In the genomic region with DNA sequence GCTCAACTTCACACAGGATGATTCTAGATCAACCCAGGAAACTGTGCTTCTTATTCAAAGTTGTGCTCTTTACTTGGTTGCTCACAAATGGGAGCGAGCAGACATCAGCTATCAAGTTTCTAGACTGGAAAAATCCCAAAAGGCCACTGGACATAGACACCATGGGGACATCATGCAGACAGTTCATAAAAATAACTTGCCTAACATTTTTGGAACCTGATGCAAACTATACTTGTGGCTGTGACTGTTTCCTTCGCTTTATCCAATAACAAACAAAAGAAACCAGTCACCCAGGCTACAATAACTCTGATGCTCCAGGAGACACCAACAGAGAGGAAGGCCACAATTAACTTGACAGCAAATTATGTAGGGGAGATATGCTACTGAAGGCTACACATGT, we compare ENCODE assay signal across 26 mouse cellular contexts. TPM values are rescaled to one million over a fixed set of nuclear protein-coding genes. Genes with fewer than 3 reads are reported as not detected.
DNase-seq lines count a peak whose midpoint lies in the region; ATAC-seq and TF ChIP-seq lines count a peak whose summit lies in the region.
"Had no signal": no experiment of that assay in that cellular context is flagged by ENCODE, and none has a peak within 500 bp of the region (broad histone marks: within the 10 kb centered on the region; RNA-seq: fewer than 3 reads in every experiment).

No protein-coding gene starts in this region.

- peaks cover 13% of the 10 kb centered on the region for H3K4me1 ChIP-seq in lung, embryonic 16.5 days (replicated peaks; ENCODE audit: control insufficient read depth, insufficient read depth, low read length)
- peaks cover 4% of the 10 kb centered on the region; the same call in 1 of the 2 replicates for H3K4me1 ChIP-seq in lung, adult 2 months (ENCODE audit: control insufficient read depth, insufficient read depth, low read length)

- peak overlapping the region; percentile 85 for H3K27ac ChIP-seq in gastrocnemius, adult 2 months
- H3K27ac ChIP-seq in lung, embryonic 16.5 days (ENCODE audit: low read length): peak overlapping the region; percentile 40; the same call in 1 of the 2 replicates
- H3K27ac ChIP-seq: embryonic facial prominence, embryonic 13.5 days; embryonic facial prominence, embryonic 15.5 days; forebrain, embryonic 10.5 days; forebrain, embryonic 12.5 days had no signal

- no peak for ATAC-seq in lung, embryonic 16.5 days (ENCODE audit: low read depth)
- ATAC-seq: activated CD4-positive, CD25-positive, alpha-beta regulatory T cell, adult 4 months; forebrain, embryonic 14.5 days; forebrain, embryonic 16.5 days; Patski had no signal

- no peak overlapping the region for H3K4me3 ChIP-seq in gastrocnemius, adult 2 months
- no peak overlapping the region for H3K4me3 ChIP-seq in lung, embryonic 16.5 days (ENCODE audit: low read length)
- no peak overlapping the region for H3K4me3 ChIP-seq in lung, adult 2 months (replicated peaks; ENCODE audit: extremely low read depth, low read depth, low read length)
- H3K4me3 ChIP-seq: embryonic facial prominence, embryonic 13.5 days; embryonic facial prominence, embryonic 15.5 days; erythroblast, embryonic 14.5 days; forebrain, embryonic 10.5 days; forebrain, embryonic 12.5 days had no signal

- peak; percentile 22 for DNase-seq in gastrocnemius, adult 2 months
- no peak for DNase-seq in gastrocnemius, postnatal 36 days
- DNase-seq in lung, postnatal 4 days: no peak
- peak; percentile 54 for DNase-seq in lung, postnatal 10 days
- DNase-seq in lung, adult 2 months: no peak
- peak; percentile 69 for DNase-seq in skeletal muscle tissue, adult 2 months (ENCODE audit: low read depth, low spot score)
- DNase-seq in cerebellum, postnatal 25 days: no peak
- DNase-seq: adrenal gland, adult 8-10 months; adrenal gland, postnatal 14 days; adrenal gland, postnatal 36 days; cerebellum, adult 11-12 months; cerebellum, adult 2 months; cerebellum, adult 9-10 months; cerebellum, postnatal 10 days; cerebellum, postnatal 36 days; embryo, embryonic 11 days had no signal

- TF ChIP-seq POLR2A in lung, adult 2 months (IDR thresholded peaks at IDR 0.05; ENCODE audit: borderline replicate concordance, extremely low read depth, low read depth, low read length): no peak

- no peaks in the 10 kb centered on the region for H3K9me3 ChIP-seq in lung, embryonic 16.5 days (ENCODE audit: control insufficient read depth, low read length)
- H3K9me3 ChIP-seq: embryonic facial prominence, embryonic 13.5 days; embryonic facial prominence, embryonic 15.5 days; forebrain, embryonic 10.5 days; forebrain, embryonic 12.5 days had no signal

- TF ChIP-seq CTCF in gastrocnemius, adult 2 months (IDR thresholded peaks at IDR 0.05): no peak
- TF ChIP-seq CTCF in lung, adult 2 months (IDR thresholded peaks at IDR 0.05; ENCODE audit: insufficient read depth, low read length): no peak

- H3K36me3 ChIP-seq in lung, embryonic 16.5 days (ENCODE audit: control insufficient read depth, insufficient read depth, low read length): no peaks in the 10 kb centered on the region
- H3K36me3 ChIP-seq: embryonic facial prominence, embryonic 13.5 days; embryonic facial prominence, embryonic 15.5 days; forebrain, embryonic 10.5 days; forebrain, embryonic 12.5 days had no signal

- no peaks in the 10 kb centered on the region for H3K27me3 ChIP-seq in lung, embryonic 16.5 days (ENCODE audit: control insufficient read depth, insufficient read depth, low read depth, low read length)
- H3K27me3 ChIP-seq: embryonic facial prominence, embryonic 13.5 days; embryonic facial prominence, embryonic 15.5 days had no signal

- WGBS in lung, embryonic 16.5 days: 68% methylated on average over 2 of the region's 2 CpGs
- WGBS in lung, adult 2 months: 75% methylated on average over 2 of the region's 2 CpGs

- intact Hi-C loops in gastrocnemius, adult 2 months (cut with DNase I): no loop called here
- intact Hi-C loops in gastrocnemius, postnatal 36 days (cut with DNase I): no loop called here

- H3K4me2 ChIP-seq in lung, embryonic 16.5 days (ENCODE audit: low read depth, low read length): no peak overlapping the region
- H3K4me2 ChIP-seq: embryonic facial prominence, embryonic 13.5 days; embryonic facial prominence, embryonic 15.5 days; forebrain, embryonic 12.5 days had no signal

- H3K9ac ChIP-seq in lung, embryonic 16.5 days (ENCODE audit: low read length): no peak overlapping the region
- H3K9ac ChIP-seq: embryonic facial prominence, embryonic 13.5 days; embryonic facial prominence, embryonic 15.5 days; forebrain, embryonic 12.5 days had no signal

RNA-seq across cellular contexts. Expression of a gene that starts 4.1 kb away (rescaled TPM):
- 100 to 1,000 TPM; 119 to 145 TPM for total RNA-seq in gastrocnemius, adult 2 months (2021)
- total RNA-seq in gastrocnemius, postnatal 36 days (2021): 100 to 1,000 TPM; 103 to 112 TPM
- polyA plus RNA-seq in lung, embryonic 16.5 days (2015; fragmentation: Nextera tagmentation; extraction: Ambion mirVana): 30.9 and 33.3 TPM in 2 replicates
- 7.0 and 13.8 TPM in 2 replicates for polyA plus RNA-seq in lung, adult 2 months (2012; rRNA removed)
- polyA plus RNA-seq: activated CD4-positive, CD25-positive, alpha-beta regulatory T cell, adult 4 months; erythroblast, embryonic 14.5 days had no signal

Comparison
In these comparisons a context has a peak if more than half of its experiments do, and no peak if none do; other contexts are left out.
1. DNase-seq: peak in gastrocnemius, adult 2 months (single experiment), lung, postnatal 10 days (single experiment) and skeletal muscle tissue, adult 2 months (single experiment); none in gastrocnemius, postnatal 36 days (0 of 2), lung, postnatal 4 days (0 of 2), lung, adult 2 months (single experiment) and cerebellum, postnatal 25 days (0 of 2).